Mouse (Mus musculus): Measurements from ENCODE around the gene Wrap73. TPM values are rescaled to one million over a fixed set of nuclear protein-coding genes. Genes with fewer than 3 reads are reported as not detected.

Gene Wrap73
- total RNA-seq (2022): 10 to 100 TPM; 11.9 to 14.6 (median 12.7) TPM

- peak; percentile 90 for DNase-seq (ENCODE audit: low spot score)
These were observed at the start of gene Wrap73 for GRCm38 (mm10) chr4:154142211-154143040. Gene Wrap73, plus strand, starts transcription at chr4:154142372.

GRCm38 (mm10) chr4:154093210-154093609, 49.0 kb upstream of the Wrap73 start:
- no peak for DNase-seq (ENCODE audit: low spot score)

- no peak for DNase-seq (ENCODE audit: low spot score)
These were observed 46.1 kb upstream of the Wrap73 start for GRCm38 (mm10) chr4:154096111-154096510.

GRCm38 (mm10) chr4:154099361-154099760, 42.8 kb upstream of the Wrap73 start:
- DNase-seq (ENCODE audit: low spot score): no peak

- no peak for DNase-seq (ENCODE audit: low spot score)
These were observed 38.8 kb upstream of the Wrap73 start for GRCm38 (mm10) chr4:154103386-154103785.

GRCm38 (mm10) chr4:154103912-154104311, 38.3 kb upstream of the Wrap73 start:
- DNase-seq (ENCODE audit: low spot score): no peak

- peak; percentile 7 for DNase-seq (ENCODE audit: low spot score)
These were observed 36.7 kb upstream of the Wrap73 start for GRCm38 (mm10) chr4:154105381-154106001.

- DNase-seq (ENCODE audit: low spot score): no peak
These were observed 35.6 kb upstream of the Wrap73 start for GRCm38 (mm10) chr4:154106497-154107061.

GRCm38 (mm10) chr4:154109216-154109849, 32.8 kb upstream of the Wrap73 start:
- DNase-seq (ENCODE audit: low spot score): no peak

GRCm38 (mm10) chr4:154109850-154110243, 32.3 kb upstream of the Wrap73 start:
- DNase-seq (ENCODE audit: low spot score): no peak

GRCm38 (mm10) chr4:154116421-154116820, 25.8 kb upstream of the Wrap73 start:
- no peak for DNase-seq (ENCODE audit: low spot score)

GRCm38 (mm10) chr4:154118782-154119181, 23.4 kb upstream of the Wrap73 start:
- no peak for DNase-seq (ENCODE audit: low spot score)

- DNase-seq (ENCODE audit: low spot score): no peak
These were observed 23.0 kb upstream of the Wrap73 start for GRCm38 (mm10) chr4:154119208-154119607.

- DNase-seq (ENCODE audit: low spot score): no peak
These were observed 20.4 kb upstream of the Wrap73 start for GRCm38 (mm10) chr4:154121800-154122199.

GRCm38 (mm10) chr4:154122374-154122773, 19.8 kb upstream of the Wrap73 start:
- DNase-seq (ENCODE audit: low spot score): no peak

- no peak for DNase-seq (ENCODE audit: low spot score)
These were observed 18.6 kb upstream of the Wrap73 start for GRCm38 (mm10) chr4:154123553-154123952.

- DNase-seq (ENCODE audit: low spot score): no peak
These were observed 17.0 kb upstream of the Wrap73 start for GRCm38 (mm10) chr4:154125202-154125601.

- DNase-seq (ENCODE audit: low spot score): no peak
These were observed 14.9 kb upstream of the Wrap73 start for GRCm38 (mm10) chr4:154127273-154127672.

GRCm38 (mm10) chr4:154129950-154130349, 12.2 kb upstream of the Wrap73 start:
- DNase-seq (ENCODE audit: low spot score): no peak

- DNase-seq (ENCODE audit: low spot score): no peak
These were observed 10.3 kb upstream of the Wrap73 start for GRCm38 (mm10) chr4:154131894-154132293.

GRCm38 (mm10) chr4:154134803-154135202, 7.4 kb upstream of the Wrap73 start:
- DNase-seq (ENCODE audit: low spot score): no peak

- no peak for DNase-seq (ENCODE audit: low spot score)
These were observed 5.0 kb upstream of the Wrap73 start for GRCm38 (mm10) chr4:154137139-154137538.

Measured in heart, adult 8-10 months (tissue).